Mouse (Mus musculus): ENCODE measurements around the gene Nhsl2. TPM values are rescaled to one million over a fixed set of nuclear protein-coding genes. Genes with fewer than 3 reads are reported as not detected.

The Nhsl2 gene
- polyA plus RNA-seq, 1 experiment = 10.9 TPM

GRCm38 (mm10) chrX:102050552-102050951, 201.4 kb downstream of the Nhsl2 start:
- peak overlapping the region; percentile 68 for H3K4me3 ChIP-seq (replicated peaks; ENCODE audit: control insufficient read depth, low read depth, low read length)
- 40% methylated on average over 6 of the region's 6 CpGs for WGBS
- peaks cover 1% of the 10 kb centered on the region; the same call in 1 of the 2 replicates for H3K4me1 ChIP-seq (ENCODE audit: control insufficient read depth, insufficient read depth, low read length)
- peak overlapping the region; percentile 77 for H3K27ac ChIP-seq (ENCODE audit: control insufficient read depth, insufficient read depth, low read depth, low read length, poor library complexity)
- TF ChIP-seq POLR2A (IDR thresholded peaks at IDR 0.05; ENCODE audit: borderline replicate concordance, control insufficient read depth, low read depth, low read length) (no peak), CTCF (IDR thresholded peaks at IDR 0.05; ENCODE audit: control insufficient read depth, insufficient read depth, low read length) (no peak)

- 25% methylated on average over 4 of the region's 4 CpGs for WGBS
- Histone ChIP-seq H3K27ac (ENCODE audit: control insufficient read depth, insufficient read depth, low read depth, low read length, poor library complexity) (peak overlapping the region; percentile 64), H3K4me1 (ENCODE audit: control insufficient read depth, insufficient read depth, low read length) (peaks cover 1% of the 10 kb centered on the region; the same call in 1 of the 2 replicates), H3K4me3 (replicated peaks; ENCODE audit: control insufficient read depth, low read depth, low read length) (peak overlapping the region; percentile 49)
- TF ChIP-seq POLR2A (IDR thresholded peaks at IDR 0.05; ENCODE audit: borderline replicate concordance, control insufficient read depth, low read depth, low read length) = no peak
- no peak for TF ChIP-seq CTCF (IDR thresholded peaks at IDR 0.05; ENCODE audit: control insufficient read depth, insufficient read depth, low read length)
Observed at GRCm38 (mm10) chrX:102051225-102051624, 202.0 kb downstream of the Nhsl2 start.

GRCm38 (mm10) chrX:102053371-102053770, 204.2 kb downstream of the Nhsl2 start:
- WGBS = 30% methylated on average over 2 of the region's 2 CpGs
- Histone ChIP-seq H3K4me1 (ENCODE audit: control insufficient read depth, insufficient read depth, low read length) (peaks cover 1% of the 10 kb centered on the region; the same call in 1 of the 2 replicates), H3K27ac (ENCODE audit: control insufficient read depth, insufficient read depth, low read depth, low read length, poor library complexity) (no peak overlapping the region)

GRCm38 (mm10) chrX:102054009-102054408, 204.8 kb downstream of the Nhsl2 start:
- Histone ChIP-seq H3K27ac (ENCODE audit: control insufficient read depth, insufficient read depth, low read depth, low read length, poor library complexity) (no peak overlapping the region; the same call in 1 of the 2 replicates), H3K4me3 (replicated peaks; ENCODE audit: control insufficient read depth, low read depth, low read length) (peak overlapping the region; percentile 35), H3K4me1 (ENCODE audit: control insufficient read depth, insufficient read depth, low read length) (peaks cover 1% of the 10 kb centered on the region; the same call in 1 of the 2 replicates)
- TF ChIP-seq CTCF (IDR thresholded peaks at IDR 0.05; ENCODE audit: control insufficient read depth, insufficient read depth, low read length) (no peak), POLR2A (IDR thresholded peaks at IDR 0.05; ENCODE audit: borderline replicate concordance, control insufficient read depth, low read depth, low read length) (no peak)
- WGBS = 44% methylated on average over 4 of the region's 4 CpGs

More at GRCm38 (mm10) chrX:102053371-102053770, 204.2 kb downstream of the Nhsl2 start:
- peak overlapping the region; percentile 46 for H3K4me3 ChIP-seq (replicated peaks; ENCODE audit: control insufficient read depth, low read depth, low read length)
- TF ChIP-seq CTCF (IDR thresholded peaks at IDR 0.05; ENCODE audit: control insufficient read depth, insufficient read depth, low read length) (no peak), POLR2A (IDR thresholded peaks at IDR 0.05; ENCODE audit: borderline replicate concordance, control insufficient read depth, low read depth, low read length) (no peak)

- Histone ChIP-seq H3K4me1 (ENCODE audit: control insufficient read depth, insufficient read depth, low read length) (peaks cover 2% of the 10 kb centered on the region; the same call in 1 of the 2 replicates), H3K27ac (ENCODE audit: control insufficient read depth, insufficient read depth, low read depth, low read length, poor library complexity) (no peak overlapping the region), H3K4me3 (replicated peaks; ENCODE audit: control insufficient read depth, low read depth, low read length) (no peak overlapping the region)
- 37% methylated on average over 9 of the region's 9 CpGs for WGBS
- TF ChIP-seq CTCF (IDR thresholded peaks at IDR 0.05; ENCODE audit: control insufficient read depth, insufficient read depth, low read length) = peak; percentile 44
- no peak for TF ChIP-seq POLR2A (IDR thresholded peaks at IDR 0.05; ENCODE audit: borderline replicate concordance, control insufficient read depth, low read depth, low read length)
Observed at GRCm38 (mm10) chrX:102059437-102059836, 210.3 kb downstream of the Nhsl2 start.

GRCm38 (mm10) chrX:102060243-102060642, 211.1 kb downstream of the Nhsl2 start:
- WGBS = 58% methylated on average over 5 of the region's 5 CpGs

GRCm38 (mm10) chrX:102060891-102061290, 211.7 kb downstream of the Nhsl2 start:
- 2% methylated on average over 2 of the region's 2 CpGs for WGBS

More at GRCm38 (mm10) chrX:102060243-102060642, 211.1 kb downstream of the Nhsl2 start:
- Histone ChIP-seq H3K4me3 (replicated peaks; ENCODE audit: control insufficient read depth, low read depth, low read length) (no peak overlapping the region), H3K4me1 (ENCODE audit: control insufficient read depth, insufficient read depth, low read length) (peaks cover 2% of the 10 kb centered on the region; the same call in 1 of the 2 replicates), H3K27ac (ENCODE audit: control insufficient read depth, insufficient read depth, low read depth, low read length, poor library complexity) (peak overlapping the region; percentile 16; the same call in 1 of the 2 replicates)
- TF ChIP-seq CTCF (IDR thresholded peaks at IDR 0.05; ENCODE audit: control insufficient read depth, insufficient read depth, low read length) = no peak
- no peak for TF ChIP-seq POLR2A (IDR thresholded peaks at IDR 0.05; ENCODE audit: borderline replicate concordance, control insufficient read depth, low read depth, low read length)

GRCm38 (mm10) chrX:102064062-102064461, 214.9 kb downstream of the Nhsl2 start:
- 76% methylated on average over 3 of the region's 3 CpGs for whole genome bisulfite sequencing
- Histone ChIP-seq H3K4me1 (ENCODE audit: control insufficient read depth, insufficient read depth, low read length) (peaks cover 2% of the 10 kb centered on the region; the same call in 1 of the 2 replicates), H3K27ac (ENCODE audit: control insufficient read depth, insufficient read depth, low read depth, low read length, poor library complexity) (no peak overlapping the region), H3K4me3 (replicated peaks; ENCODE audit: control insufficient read depth, low read depth, low read length) (no peak overlapping the region)
- no peak for TF ChIP-seq CTCF (IDR thresholded peaks at IDR 0.05; ENCODE audit: control insufficient read depth, insufficient read depth, low read length)
- TF ChIP-seq POLR2A (IDR thresholded peaks at IDR 0.05; ENCODE audit: borderline replicate concordance, control insufficient read depth, low read depth, low read length) = no peak

More at GRCm38 (mm10) chrX:102060891-102061290, 211.7 kb downstream of the Nhsl2 start:
- TF ChIP-seq CTCF (IDR thresholded peaks at IDR 0.05; ENCODE audit: control insufficient read depth, insufficient read depth, low read length) (no peak), POLR2A (IDR thresholded peaks at IDR 0.05; ENCODE audit: borderline replicate concordance, control insufficient read depth, low read depth, low read length) (no peak)
- Histone ChIP-seq H3K27ac (ENCODE audit: control insufficient read depth, insufficient read depth, low read depth, low read length, poor library complexity) (no peak overlapping the region), H3K4me3 (replicated peaks; ENCODE audit: control insufficient read depth, low read depth, low read length) (no peak overlapping the region), H3K4me1 (ENCODE audit: control insufficient read depth, insufficient read depth, low read length) (peaks cover 2% of the 10 kb centered on the region; the same call in 1 of the 2 replicates)

Data from bone marrow, adult 2 months (tissue).